Mouse (Mus musculus) ES-CJ7 (cell line): ENCODE measurements around the gene Serpinb9f.
"Not testable (repeated sequence)": the region's sequence is repeated elsewhere in the genome, so short reads cannot be mapped to it uniquely, and the experiment has no call there.

ENCODE experiments used
- DNase-seq: peaks from one replicate; pipeline ENCODE4 v3.0.0; 2011; ENCODE audit warnings: low read depth, low spot score

Serpinb9f gene

GRCm38 (mm10) chr13:33323777-33324176 is at the start of gene Serpinb9f:
Gene Serpinb9f, plus strand, starts transcription at chr13:33324077.
- DNase-seq, result not testable (repeated sequence)

GRCm38 (mm10) chr13:33308631-33309030 is 15.2 kb upstream of the Serpinb9f start:
- DNase-seq, result not testable (repeated sequence)

- DNase-seq, result not testable (repeated sequence)
Measured at GRCm38 (mm10) chr13:33356666-33357065, 32.8 kb downstream of the Serpinb9f start.
